Mouse (Mus musculus) E14TG2a.4 (cell line): ENCODE results near the gene Slc25a28.

Source experiments
- CTCF ChIP-seq: conservative IDR thresholded peaks from 2 replicates; pipeline ENCODE4 v1.5.1; 2014; ENCODE audit warnings: low read length
- NANOG ChIP-seq: IDR thresholded peaks from 2 replicates; pipeline ENCODE4 v1.6.1; 2014; ENCODE audit warnings: borderline replicate concordance, low read length, mixed read lengths

DNA sequence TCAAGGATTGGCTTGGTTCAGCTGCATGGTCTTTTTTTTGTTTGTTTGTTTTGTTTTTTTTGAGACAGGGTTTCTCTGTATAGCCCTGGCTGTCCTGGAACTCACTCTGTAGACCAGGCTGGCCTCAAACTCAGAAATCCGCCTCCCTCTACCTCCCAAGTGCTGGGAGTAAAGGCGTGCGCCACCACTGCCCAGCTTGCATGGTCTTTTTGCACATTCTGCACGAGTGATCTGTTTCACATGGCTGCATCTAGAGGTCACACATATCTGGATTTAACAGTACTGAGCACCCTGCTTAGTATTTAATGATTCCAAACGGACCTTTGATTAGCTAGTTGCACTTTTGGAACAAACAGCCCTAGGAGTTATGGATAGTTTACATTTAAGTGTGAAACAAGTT lies 37.3 kb upstream of the Slc25a28 start:
- TF ChIP-seq CTCF (no peak), NANOG (no peak)
